Mouse (Mus musculus): ENCODE measurements around the gene Stra6.

The Stra6 gene

DNA sequence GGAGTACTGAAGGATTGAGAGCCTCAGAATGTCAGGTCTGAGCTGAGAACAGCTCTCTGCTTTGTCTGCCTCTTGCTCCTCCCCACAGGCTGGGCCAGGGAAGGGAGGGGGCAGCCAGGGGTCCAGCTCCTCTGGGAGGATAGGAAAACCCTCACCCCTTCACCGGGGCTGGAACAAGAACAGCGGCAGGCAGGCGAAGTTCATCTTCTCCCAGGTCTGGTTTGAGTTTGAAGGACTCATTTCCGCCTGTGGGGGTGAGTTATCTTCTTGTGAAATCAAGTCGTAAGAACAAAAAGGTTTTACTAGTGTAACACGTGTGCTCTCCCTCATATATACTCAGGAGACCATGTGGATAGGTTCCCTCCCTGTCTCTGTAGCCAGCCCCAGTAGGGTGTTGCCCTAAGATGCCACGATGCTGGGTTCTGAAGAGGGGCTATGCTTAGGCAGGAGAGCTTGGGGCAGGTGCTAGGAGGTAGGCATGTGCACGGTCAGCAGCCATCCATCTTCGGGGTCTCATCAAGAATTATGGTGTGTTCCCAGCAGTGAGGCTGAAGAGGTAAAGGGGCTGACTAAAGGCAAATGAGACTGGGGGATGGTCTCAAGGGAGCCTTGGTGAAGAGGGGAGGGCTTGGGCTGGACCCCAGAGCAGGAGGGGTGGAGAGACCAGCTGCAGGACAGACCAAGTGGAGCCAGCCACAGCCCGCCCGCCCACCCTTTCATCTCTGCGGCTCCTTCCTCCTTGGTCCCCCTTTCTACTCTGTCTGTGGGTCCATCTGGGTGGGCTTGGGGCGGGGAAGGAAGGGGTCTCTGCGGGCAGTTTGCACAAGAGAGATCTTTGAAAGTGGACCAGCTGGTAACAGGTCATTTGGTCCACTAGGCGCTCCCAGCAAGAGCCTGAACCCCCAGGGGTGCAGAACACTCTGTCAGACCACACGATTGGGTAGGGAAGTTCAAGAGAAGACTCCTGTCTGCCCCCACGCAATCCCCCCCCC, 70.6 kb downstream of the Stra6 start:
- no peak for DNase-seq

GRCm38 (mm10) chr9:58134906-58135305, 71.3 kb downstream of the Stra6 start:
- no peak for DNase-seq

GRCm38 (mm10) chr9:58135921-58136321, 72.3 kb downstream of the Stra6 start:
- no peak for DNase-seq

DNA sequence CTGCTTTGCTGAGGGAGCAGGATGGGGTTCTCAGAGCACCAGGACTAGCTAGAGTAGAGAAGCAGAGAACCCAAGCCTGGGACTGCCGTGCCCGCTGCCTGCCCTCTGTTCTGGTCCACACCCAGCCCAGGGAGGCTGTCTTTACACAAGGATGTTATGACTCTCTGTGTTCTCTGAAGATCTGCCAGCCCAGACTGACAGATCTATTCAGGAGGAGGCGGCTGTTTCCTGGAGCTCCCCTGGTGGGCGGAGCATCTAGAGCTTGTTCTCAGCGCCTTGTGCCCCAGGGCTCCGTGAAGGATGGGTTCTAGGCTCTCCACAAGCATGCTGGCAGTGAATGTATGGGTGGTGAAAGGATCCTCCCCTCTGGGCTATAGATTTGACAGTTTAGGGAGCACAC, 76.4 kb downstream of the Stra6 start:
- peak; percentile 39 for DNase-seq

DNA sequence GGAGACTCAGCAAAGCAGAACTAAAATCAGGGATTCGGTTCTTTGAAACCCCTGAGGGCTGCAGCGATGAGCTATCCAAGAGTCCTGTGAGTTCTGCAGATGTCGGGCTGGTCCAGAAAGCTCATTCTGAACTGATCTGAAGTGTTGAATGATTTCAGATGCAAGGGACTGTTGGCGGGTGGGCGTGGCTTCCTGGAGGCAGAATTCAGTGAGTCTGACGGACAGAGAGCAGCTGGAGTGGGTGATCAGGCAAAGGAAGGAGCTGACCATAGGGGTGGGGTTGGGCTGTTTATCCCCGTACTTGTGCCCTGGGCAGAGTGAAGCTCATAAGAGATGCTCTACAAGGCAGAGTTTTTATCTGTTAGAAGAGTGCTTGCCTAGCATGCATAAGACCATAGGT, 79.8 kb downstream of the Stra6 start:
- DNase-seq, result peak; percentile 34

GRCm38 (mm10) chr9:58144664-58145063, 81.1 kb downstream of the Stra6 start:
- DNase-seq, result no peak

DNA sequence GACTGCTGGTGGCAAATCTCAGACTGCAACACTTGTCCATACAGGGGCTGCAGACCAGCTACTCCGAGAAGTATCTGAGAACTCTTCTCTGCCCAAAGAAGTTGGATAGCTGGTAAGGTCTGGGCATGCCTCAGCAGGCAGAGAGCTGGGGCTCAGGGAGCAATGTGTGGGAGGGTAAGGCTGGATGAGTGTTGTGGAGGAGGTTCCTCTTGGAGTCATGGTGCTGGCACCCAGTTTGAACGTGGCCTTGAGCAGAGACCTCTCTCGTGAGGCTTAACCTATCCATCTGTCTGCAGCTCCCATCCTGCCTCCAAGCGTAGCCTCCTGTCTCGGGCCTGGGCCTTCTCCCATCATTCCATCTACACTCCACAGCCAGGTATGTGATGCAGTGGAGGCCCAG, 81.8 kb downstream of the Stra6 start:
- no peak for DNase-seq

GRCm38 (mm10) chr9:58148806-58149205, 85.2 kb downstream of the Stra6 start:
- DNase-seq, result no peak

- DNase-seq, result no peak
These were observed 87.3 kb downstream of the Stra6 start for GRCm38 (mm10) chr9:58150733-58151361.

DNA sequence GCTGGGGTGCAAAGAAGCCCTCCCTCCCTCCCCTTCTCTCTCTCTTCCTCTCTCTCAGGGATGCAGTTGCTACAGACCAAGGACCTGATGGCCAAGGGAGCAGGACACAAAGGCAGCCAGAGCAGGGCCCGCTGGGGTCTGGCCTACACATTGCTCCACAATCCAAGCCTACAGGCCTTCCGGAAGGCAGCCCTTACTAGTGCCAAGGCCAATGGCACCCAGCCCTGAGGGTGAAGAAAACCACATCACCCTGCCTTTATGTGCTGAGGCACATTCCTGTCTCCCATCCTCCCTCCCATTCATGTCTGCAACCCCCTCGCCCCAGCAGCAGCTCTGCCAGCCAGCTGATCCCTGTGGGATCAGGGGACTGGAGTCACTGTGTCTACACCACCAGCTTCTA, 89.5 kb downstream of the Stra6 start:
- no peak for DNase-seq

DNA sequence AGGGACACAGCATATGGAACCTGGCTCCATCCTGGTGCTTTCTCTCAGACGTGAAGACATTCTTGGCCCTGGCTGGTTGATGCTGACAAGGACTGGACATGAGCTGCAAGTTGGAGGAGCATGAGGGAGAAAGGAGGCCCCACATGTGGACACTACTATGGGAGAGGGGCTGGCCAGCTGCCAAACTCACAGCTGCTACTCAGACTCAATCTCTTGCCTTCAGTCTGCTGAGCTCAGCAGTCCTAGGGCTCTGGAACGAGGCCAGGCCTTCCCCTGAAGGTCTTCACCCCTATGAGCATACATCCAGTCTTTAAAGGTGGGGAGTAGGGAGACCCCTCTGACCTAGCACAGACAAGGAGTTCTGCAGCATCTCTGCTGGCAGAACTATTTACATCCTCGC, 91.8 kb downstream of the Stra6 start:
- DNase-seq, result peak; percentile 83

DNA sequence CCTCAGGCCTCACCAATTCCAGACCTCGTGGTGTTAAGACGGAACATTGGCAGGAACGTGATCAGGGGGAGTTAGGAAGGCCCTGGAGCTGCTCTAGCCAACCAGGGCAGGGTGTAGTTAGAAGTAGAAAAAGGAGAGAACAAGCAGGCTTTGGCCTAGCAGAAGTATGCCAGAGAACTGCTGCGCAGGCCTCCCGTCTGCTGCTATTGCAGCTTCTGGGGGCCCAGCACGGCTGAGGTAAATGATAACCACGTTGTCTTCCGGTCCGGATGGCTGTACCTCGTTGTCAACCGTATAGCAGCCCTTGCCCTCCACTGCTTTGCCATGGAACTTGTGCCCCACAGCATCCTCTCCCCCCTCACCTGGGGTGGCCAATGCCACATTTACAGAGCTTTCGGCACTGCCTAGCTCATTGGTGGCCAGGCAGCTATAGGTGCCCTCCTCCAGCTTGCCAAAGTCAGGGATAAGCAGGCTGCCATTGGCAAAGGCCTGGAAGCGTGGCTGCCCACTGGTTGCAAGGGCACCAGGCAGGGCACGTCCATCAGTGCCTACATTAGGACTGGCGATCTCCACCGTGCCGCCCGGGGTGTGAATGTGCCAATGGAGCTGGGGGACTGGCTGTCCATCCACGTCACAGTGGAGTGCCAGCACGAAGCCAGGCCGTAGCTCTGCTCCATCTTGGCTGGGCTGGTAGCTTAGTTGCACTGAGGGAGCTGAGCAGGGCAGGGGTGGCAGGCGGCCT, 93.4 kb downstream of the Stra6 start:
- DNase-seq, result no peak

DNA sequence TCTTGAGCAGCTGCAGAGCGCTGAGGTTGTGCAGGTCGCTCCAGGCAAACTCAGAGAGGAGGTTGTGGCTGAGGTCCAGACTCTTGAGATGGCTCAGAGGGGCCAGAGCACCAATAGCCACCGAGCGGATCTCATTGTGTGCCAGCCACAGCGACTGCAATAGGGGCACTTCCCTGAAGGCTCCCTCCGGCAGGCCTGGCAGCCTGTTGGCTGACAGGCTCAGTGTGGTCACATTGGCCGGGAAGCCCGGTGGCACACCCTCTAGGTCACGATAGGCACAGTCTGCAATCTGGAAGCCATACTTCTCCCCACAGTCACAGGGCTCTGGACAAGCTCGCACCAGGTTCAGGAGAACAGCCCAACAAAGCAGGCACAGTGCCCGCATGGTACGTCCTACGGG, 94.2 kb downstream of the Stra6 start:
- DNase-seq, result no peak

GRCm38 (mm10) chr9:58158541-58159311, 95.1 kb downstream of the Stra6 start:
- peak; percentile 48 for DNase-seq

DNA sequence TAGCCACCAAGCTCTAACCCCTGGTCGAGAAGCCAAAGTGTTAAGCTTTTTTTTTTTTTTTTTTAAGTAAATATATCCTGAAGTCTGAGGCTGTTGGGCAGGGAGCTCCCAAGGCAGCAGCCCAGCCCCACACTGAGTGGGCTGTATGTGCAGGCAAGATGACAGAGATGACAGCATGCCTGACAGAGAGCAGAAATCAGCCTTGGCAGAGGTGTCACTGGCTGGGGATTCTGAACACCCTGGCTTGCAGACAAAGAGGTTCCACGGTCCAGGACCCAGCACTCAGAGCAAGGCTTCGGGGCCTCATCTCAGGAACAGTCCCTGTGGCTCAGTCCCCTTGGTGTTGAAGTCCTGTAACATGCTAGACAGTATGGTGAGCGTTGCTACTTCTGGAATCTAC, 96.3 kb downstream of the Stra6 start:
- no peak for DNase-seq

DNA sequence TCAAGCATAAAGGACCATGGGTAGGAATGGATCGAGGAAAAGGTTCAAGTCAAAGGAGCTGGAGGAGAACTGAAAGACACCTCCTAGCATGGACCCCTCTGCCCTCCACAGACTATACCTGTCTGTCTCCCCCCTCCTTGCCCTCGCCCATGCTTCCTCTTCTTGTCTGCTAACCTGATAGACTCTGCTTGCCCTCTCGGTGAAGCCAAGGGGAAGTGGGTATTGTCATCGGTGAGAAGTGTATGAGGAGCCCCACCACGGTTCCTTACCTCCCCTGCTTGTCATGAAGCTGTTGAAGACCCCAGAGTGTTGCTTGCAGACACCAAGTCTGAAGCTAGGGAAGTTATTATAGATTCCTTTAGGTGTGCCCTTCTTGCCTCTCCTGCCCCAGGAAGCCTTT, 96.7 kb downstream of the Stra6 start:
- DNase-seq, result no peak

GRCm38 (mm10) chr9:58162173-58162572, 98.6 kb downstream of the Stra6 start:
- DNase-seq, result no peak

GRCm38 (mm10) chr9:58163146-58163545, 99.6 kb downstream of the Stra6 start:
- DNase-seq, result no peak

DNA sequence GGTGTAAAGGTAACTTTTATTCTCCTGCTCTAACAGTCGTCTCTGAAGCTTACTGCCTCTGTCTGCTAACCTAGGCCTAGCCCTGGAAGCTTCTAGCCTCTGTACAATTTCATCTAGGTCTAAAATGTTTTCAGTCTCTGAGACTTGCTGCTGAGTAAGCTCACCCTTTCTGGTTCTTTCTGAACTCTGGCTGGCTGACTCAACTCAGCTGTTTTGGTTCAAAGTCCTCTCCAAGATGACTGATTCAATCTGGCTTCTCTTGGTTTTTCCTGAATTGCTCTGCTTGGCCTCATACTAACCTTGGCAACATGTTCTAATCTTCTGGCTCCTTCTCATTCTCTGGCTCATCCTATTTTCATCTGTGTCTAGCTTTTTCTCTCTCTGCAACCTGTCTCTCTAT, 102.2 kb downstream of the Stra6 start:
- DNase-seq, result no peak

GRCm38 (mm10) chr9:58168880-58169279, 105.3 kb downstream of the Stra6 start:
- DNase-seq, result no peak

GRCm38 (mm10) chr9:58169426-58169825, 105.8 kb downstream of the Stra6 start:
- no peak for DNase-seq

- no peak for DNase-seq
These were observed 109.3 kb downstream of the Stra6 start for GRCm38 (mm10) chr9:58172863-58173262.

DNA sequence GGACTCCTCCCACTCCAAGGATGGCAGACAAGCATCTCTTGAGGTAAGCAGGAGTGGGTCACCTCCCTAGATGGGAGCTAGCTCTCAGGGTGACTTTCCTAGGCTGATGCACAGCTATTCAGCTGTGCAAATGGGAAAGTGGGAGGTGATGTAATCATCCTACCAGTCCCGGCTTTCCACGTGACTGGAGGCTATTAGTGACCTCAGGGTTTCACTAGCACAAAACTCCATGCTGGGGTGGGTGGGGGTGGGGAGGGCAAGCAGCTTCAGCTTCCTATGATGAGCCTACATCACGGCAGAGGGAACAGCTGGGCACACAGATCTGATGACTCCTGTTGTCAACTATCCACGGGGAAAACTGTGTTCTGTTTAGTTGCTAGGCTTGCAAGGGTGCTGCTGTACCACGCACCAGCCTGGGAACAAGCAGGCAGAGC, 111.2 kb downstream of the Stra6 start:
- DNase-seq, result no peak
